Mouse (Mus musculus) brain, embryonic 14.5 days (tissue): Measurements from ENCODE around the gene Mboat2.

Experiments used
- CTCF ChIP-seq: fragments of 200-500 bp; IDR thresholded peaks from 2 replicates; pipeline ENCODE4 v1.5.1; 2012; ENCODE audit warnings: inconsistent platforms, mild to moderate bottlenecking, moderate library complexity, borderline replicate concordance; ENCODE audit not compliant: insufficient read depth, insufficient read length; ENCODE audit errors: extremely low read depth
- POLR2A ChIP-seq: fragments of 200-500 bp; IDR thresholded peaks from 2 replicates; pipeline ENCODE4 v1.6.1; 2012; ENCODE audit warnings: mild to moderate bottlenecking, inconsistent platforms, borderline replicate concordance; ENCODE audit not compliant: poor library complexity, insufficient read depth, insufficient read length, severe bottlenecking; ENCODE audit errors: extremely low read depth

DNA sequence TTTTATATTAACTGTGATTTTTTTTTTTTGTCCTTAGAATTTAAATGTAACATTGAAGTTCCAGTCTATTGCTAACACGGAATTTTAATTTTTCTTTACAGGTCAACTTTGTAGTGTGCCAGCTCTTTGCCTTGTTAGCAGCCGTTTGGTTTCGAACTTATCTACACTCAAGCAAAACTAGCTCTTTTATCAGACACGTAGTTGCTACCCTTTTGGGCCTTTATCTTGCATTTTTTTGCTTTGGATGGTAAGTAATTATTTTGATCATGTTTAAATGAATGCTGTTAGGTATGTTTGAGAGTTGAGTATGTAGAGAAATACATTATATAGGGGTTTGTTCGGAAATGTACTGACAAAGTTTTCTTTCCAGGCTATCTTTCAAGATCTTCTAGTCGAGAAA is 47.4 kb downstream of the Mboat2 start:
- TF ChIP-seq CTCF (no peak), POLR2A (no peak)
